Mouse (Mus musculus) erythroblast, embryonic 14.5 days (primary cell): Measurements from ENCODE around the gene Mycbpap.

Source experiments
- GATA1 ChIP-seq: IDR thresholded peaks from 2 replicates; pipeline ENCODE4 v1.6.1; 2012; ENCODE audit warnings: low read length, inconsistent platforms, mixed read lengths
- TAL1 ChIP-seq: IDR thresholded peaks from 3 replicates; pipeline ENCODE4 v1.6.1; 2012; ENCODE audit warnings: low read length, inconsistent platforms, mixed read lengths

GRCm38 (mm10) chr11:94567326-94567725 lies 45.8 kb upstream of the Mycbpap start:
- TF ChIP-seq TAL1 = no peak
- TF ChIP-seq GATA1 = no peak
